Mouse (Mus musculus): ENCODE measurements around the gene Gcnt2. TPM values are rescaled to one million over a fixed set of nuclear protein-coding genes. Genes with fewer than 3 reads are reported as not detected.
"Not testable (repeated sequence)": the region's sequence is repeated elsewhere in the genome, so short reads cannot be mapped to it uniquely, and the experiment has no call there.

Gene Gcnt2
- polyA plus RNA-seq, 1 experiment from 2014 or later = 20.2 TPM

DNA sequence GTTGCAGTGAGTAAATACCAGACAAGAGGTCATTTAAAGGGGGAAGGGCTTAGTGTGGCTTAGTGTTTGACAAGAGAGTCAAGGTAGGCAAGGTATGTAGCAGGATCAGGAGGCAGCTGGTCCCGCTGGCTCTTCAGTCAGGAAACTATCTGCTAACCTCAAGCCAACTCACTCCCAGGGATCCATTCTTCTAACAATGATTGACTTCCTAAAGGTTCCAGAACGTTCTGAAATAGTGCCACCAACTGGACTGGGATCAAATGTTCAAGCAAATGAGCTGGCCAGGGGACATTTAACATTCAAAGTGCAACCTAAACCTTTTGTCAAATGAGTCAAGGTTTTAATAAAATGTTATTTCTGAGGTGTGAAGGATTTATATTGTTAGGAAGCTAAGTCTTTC is 119.8 kb downstream of the Gcnt2 start:
- 25% methylated on average over 2 of the region's 2 CpGs for WGBS

DNA sequence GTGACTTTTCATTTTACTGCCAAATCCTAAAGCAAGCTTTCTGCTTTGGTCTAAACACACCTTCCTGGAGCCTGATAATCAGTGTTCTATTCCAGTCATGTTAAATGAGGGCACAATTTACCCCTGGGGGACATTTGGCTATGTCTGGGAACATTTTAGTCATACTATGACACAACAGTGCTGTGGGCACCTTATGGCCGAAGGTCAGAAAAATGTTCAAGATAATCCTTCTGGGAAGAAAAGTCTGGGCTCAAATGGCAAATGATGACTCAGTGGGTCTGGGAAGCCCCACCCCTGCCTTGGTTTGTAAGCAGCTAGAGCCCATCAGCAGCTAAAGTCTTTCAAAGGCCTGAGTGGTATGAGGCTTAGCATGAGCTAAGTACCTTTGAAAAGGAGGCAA is 123.2 kb downstream of the Gcnt2 start:
- Histone ChIP-seq H3K9ac (ENCODE audit: low read depth, low read length) (no peak overlapping the region), H3K36me3 (ENCODE audit: control insufficient read depth, insufficient read depth) (no peaks in the 10 kb centered on the region), H3K27ac (ENCODE audit: low read depth, low read length) (no peak overlapping the region), H3K27me3 (replicated peaks; ENCODE audit: control insufficient read depth, insufficient read depth, low read length) (no peaks in the 10 kb centered on the region), H3K4me2 (replicated peaks; ENCODE audit: low read depth) (no peak overlapping the region), H3K4me1 (replicated peaks; ENCODE audit: control insufficient read depth, insufficient read depth, low read length) (no peaks in the 10 kb centered on the region), H3K9me3 (ENCODE audit: control insufficient read depth) (no peaks in the 10 kb centered on the region), H3K4me3 (ENCODE audit: low read depth, low read length) (no peak overlapping the region)
- 59% methylated on average over 1 of the region's 1 CpGs for WGBS
- ATAC-seq = no peak
- no peak for TF ChIP-seq CTCF (IDR thresholded peaks at IDR 0.05; ENCODE audit: low read depth)

More for the DNA sequence above, 119.8 kb downstream of the Gcnt2 start:
- no peak for ATAC-seq
- H3K36me3 ChIP-seq (ENCODE audit: control insufficient read depth, insufficient read depth) = no peaks in the 10 kb centered on the region
- no peak overlapping the region for H3K9ac ChIP-seq (ENCODE audit: low read depth, low read length)
- no peak overlapping the region for H3K4me2 ChIP-seq (replicated peaks; ENCODE audit: low read depth)
- no peaks in the 10 kb centered on the region for H3K9me3 ChIP-seq (ENCODE audit: control insufficient read depth)
- H3K4me1 ChIP-seq (replicated peaks; ENCODE audit: control insufficient read depth, insufficient read depth, low read length) = no peaks in the 10 kb centered on the region
- H3K4me3 ChIP-seq (ENCODE audit: low read depth, low read length) = no peak overlapping the region
- peak; percentile 63 for TF ChIP-seq CTCF (IDR thresholded peaks at IDR 0.05; ENCODE audit: low read depth)
- no peaks in the 10 kb centered on the region for H3K27me3 ChIP-seq (replicated peaks; ENCODE audit: control insufficient read depth, insufficient read depth, low read length)
- H3K27ac ChIP-seq (ENCODE audit: low read depth, low read length) = 0 out of 2 replicates have a peak overlapping the region, but pooled peaks have one; percentile 3

DNA sequence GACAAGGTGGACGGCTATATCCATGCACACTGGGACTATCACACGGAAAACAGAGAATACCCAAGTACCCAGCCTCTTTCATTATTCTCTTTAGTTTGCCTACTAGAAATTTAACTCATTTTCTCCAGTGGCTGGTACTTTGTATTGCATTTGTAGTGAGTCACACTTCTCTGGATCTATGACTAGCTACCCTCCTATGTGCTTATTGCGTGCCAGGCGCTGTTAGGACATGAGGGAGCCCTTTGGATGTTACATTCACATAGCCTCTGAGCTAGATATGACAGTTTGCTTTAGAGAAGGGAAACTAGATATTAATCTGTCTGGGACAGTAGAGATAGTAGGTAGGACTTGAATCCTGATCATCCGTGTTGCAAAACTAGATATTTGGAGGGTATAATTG is 126.5 kb downstream of the Gcnt2 start:
- H3K27ac ChIP-seq (ENCODE audit: low read depth, low read length) = no peak overlapping the region
- H3K27me3 ChIP-seq (replicated peaks; ENCODE audit: control insufficient read depth, insufficient read depth, low read length) = no peaks in the 10 kb centered on the region
- no peak overlapping the region for H3K4me2 ChIP-seq (replicated peaks; ENCODE audit: low read depth)
- no peaks in the 10 kb centered on the region for H3K36me3 ChIP-seq (ENCODE audit: control insufficient read depth, insufficient read depth)
- H3K9ac ChIP-seq (ENCODE audit: low read depth, low read length) = no peak overlapping the region
- H3K4me3 ChIP-seq (ENCODE audit: low read depth, low read length) = no peak overlapping the region
- no peak for ATAC-seq
- no peaks in the 10 kb centered on the region for H3K9me3 ChIP-seq (ENCODE audit: control insufficient read depth)
- no peaks in the 10 kb centered on the region for H3K4me1 ChIP-seq (replicated peaks; ENCODE audit: control insufficient read depth, insufficient read depth, low read length)
- no peak for TF ChIP-seq CTCF (IDR thresholded peaks at IDR 0.05; ENCODE audit: low read depth)
- 94% methylated on average over 5 of the region's 5 CpGs for WGBS

DNA sequence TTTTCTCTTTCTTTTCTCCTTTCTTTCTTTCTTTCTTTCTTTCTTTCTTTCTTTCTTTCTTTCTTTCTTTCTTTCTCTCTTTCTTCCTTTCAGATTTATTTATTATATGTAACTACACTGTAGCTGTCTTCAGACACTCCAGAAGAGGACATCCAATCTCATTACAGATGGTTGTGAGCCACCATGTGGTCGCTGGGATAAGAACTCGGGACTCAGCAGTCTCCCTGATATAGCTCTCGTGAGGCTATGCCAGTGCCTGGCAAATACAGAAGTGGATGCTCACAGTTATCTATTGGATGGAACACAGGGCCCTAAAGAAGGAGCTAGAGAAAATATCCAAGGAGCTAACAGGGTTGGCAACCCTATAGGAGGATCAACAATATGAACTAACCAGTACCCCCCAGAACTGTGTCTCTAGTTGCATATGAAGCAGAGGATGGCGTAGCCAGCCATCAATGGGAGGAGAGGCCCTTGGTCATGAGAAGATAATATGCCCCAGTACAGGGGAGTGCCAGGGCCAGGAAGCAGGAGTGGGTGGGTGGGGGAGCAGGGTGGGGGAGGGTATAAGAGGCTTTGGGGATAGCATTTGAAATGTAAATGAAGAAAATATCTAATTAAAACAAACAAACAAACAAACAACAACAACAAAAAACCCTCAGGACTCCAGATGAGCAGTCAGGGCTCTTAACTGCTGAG is 128.2 kb downstream of the Gcnt2 start:
- TF ChIP-seq CTCF (IDR thresholded peaks at IDR 0.05; ENCODE audit: low read depth) = peak; percentile 15; the same call in 1 of the 2 replicates
- not testable (repeated sequence) for H3K4me3 ChIP-seq (ENCODE audit: low read depth, low read length)
- WGBS = 65% methylated on average over 4 of the region's 4 CpGs

DNA sequence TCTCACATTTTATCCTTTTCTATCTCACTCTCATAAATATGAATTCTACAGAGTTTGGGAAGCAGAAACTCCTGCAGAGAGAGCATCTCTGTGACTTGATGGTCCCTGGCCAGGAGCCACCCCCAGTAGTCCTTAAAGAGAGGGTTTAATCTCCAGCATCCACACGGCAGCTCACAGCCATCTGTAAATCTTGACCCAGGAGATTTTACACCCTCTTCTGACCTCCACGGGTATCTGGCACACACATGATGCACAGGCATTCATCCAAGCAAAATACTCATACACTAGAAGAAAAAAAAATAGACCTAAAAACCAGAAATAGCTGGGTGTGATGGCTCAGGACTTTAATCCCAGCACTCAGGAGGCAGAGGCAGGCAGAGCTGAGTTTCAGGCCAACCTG is 128.9 kb downstream of the Gcnt2 start:
- Histone ChIP-seq H3K4me1 (replicated peaks; ENCODE audit: control insufficient read depth, insufficient read depth, low read length) (no peaks in the 10 kb centered on the region), H3K27me3 (replicated peaks; ENCODE audit: control insufficient read depth, insufficient read depth, low read length) (no peaks in the 10 kb centered on the region), H3K27ac (ENCODE audit: low read depth, low read length) (no peak overlapping the region), H3K36me3 (ENCODE audit: control insufficient read depth, insufficient read depth) (no peaks in the 10 kb centered on the region), H3K9ac (ENCODE audit: low read depth, low read length) (no peak overlapping the region), H3K9me3 (ENCODE audit: control insufficient read depth) (no peaks in the 10 kb centered on the region), H3K4me3 (ENCODE audit: low read depth, low read length) (no peak overlapping the region), H3K4me2 (replicated peaks; ENCODE audit: low read depth) (no peak overlapping the region)
- WGBS = 64% methylated on average over 2 of the region's 2 CpGs
- no peak for ATAC-seq
- TF ChIP-seq CTCF (IDR thresholded peaks at IDR 0.05; ENCODE audit: low read depth) = no peak

More for the DNA sequence above, 128.2 kb downstream of the Gcnt2 start:
- H3K36me3 ChIP-seq (ENCODE audit: control insufficient read depth, insufficient read depth); H3K9me3 ChIP-seq (ENCODE audit: control insufficient read depth); H3K4me2 ChIP-seq (replicated peaks; ENCODE audit: low read depth); H3K27me3 ChIP-seq (replicated peaks; ENCODE audit: control insufficient read depth, insufficient read depth, low read length); H3K27ac ChIP-seq (ENCODE audit: low read depth, low read length); H3K9ac ChIP-seq (ENCODE audit: low read depth, low read length); ATAC-seq; H3K4me1 ChIP-seq (replicated peaks; ENCODE audit: control insufficient read depth, insufficient read depth, low read length): not testable (repeated sequence)

DNA sequence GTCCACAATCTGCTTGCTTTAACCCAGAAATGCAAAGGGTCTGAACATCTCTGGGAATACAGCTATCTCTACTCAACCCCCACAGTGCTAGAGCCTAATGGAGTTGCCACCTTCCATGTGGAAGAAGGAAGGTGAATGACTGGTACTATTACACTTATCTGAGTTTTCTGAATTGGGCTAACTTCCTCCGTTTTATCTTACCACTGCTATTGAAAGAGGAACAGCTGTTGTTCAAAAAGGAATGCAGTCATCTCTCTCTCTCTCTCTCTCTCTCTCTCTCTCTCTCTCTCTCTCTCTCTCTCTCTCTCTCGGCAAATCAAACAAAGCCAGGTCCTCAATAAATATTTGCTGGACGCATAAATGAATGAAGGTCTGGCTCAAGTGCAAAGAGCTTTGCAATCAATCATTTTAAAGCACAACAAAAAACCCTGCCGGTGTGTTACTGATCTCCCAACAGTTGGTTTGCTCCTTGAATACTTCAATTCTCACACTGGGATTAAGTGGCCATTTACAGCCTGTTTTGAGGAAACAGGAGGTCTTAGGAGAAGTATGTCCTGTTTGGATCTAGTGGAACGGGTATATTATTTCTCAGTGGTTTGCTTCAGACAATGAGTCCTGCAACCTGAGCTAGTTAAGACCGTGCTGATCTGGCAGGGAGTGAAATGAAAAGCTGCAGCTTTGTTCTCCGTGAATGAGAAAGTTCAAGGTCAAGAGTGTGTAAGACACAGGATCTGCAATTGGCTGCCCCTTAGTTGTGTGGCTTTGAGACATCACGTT is 135.1 kb downstream of the Gcnt2 start:
- Histone ChIP-seq H3K36me3 (ENCODE audit: control insufficient read depth, insufficient read depth) (no peaks in the 10 kb centered on the region), H3K27ac (ENCODE audit: low read depth, low read length) (no peak overlapping the region), H3K4me3 (ENCODE audit: low read depth, low read length) (no peak overlapping the region), H3K9me3 (ENCODE audit: control insufficient read depth) (no peaks in the 10 kb centered on the region), H3K4me2 (replicated peaks; ENCODE audit: low read depth) (no peak overlapping the region; the same call in 1 of the 2 replicates), H3K9ac (ENCODE audit: low read depth, low read length) (no peak overlapping the region), H3K27me3 (replicated peaks; ENCODE audit: control insufficient read depth, insufficient read depth, low read length) (no peaks in the 10 kb centered on the region), H3K4me1 (replicated peaks; ENCODE audit: control insufficient read depth, insufficient read depth, low read length) (no peaks in the 10 kb centered on the region)
- WGBS = 6% methylated on average over 8 of the region's 8 CpGs
- no peak for ATAC-seq
- no peak for TF ChIP-seq CTCF (IDR thresholded peaks at IDR 0.05; ENCODE audit: low read depth)

DNA sequence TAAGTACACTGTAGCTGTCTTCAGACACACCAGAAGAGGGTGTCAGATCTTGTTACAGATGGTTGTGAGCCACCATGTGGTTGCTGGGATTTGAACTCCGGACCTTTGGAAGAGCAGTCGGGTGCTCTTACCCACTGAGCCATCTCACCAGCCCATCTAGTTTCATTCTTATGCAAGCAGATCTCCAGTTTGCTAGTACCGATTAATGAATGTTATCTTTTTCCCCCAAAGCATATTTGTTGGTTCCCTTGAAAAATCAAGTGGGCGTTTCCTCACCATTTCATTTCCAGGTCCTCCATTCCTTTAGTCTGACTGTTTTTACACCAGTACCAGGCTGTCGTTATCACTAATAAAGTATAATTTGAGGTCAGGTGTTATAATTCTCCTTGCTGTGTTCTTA is 139.0 kb downstream of the Gcnt2 start:
- ATAC-seq; H3K9me3 ChIP-seq (ENCODE audit: control insufficient read depth); H3K36me3 ChIP-seq (ENCODE audit: control insufficient read depth, insufficient read depth); H3K9ac ChIP-seq (ENCODE audit: low read depth, low read length); H3K4me1 ChIP-seq (replicated peaks; ENCODE audit: control insufficient read depth, insufficient read depth, low read length); H3K4me3 ChIP-seq (ENCODE audit: low read depth, low read length); H3K27ac ChIP-seq (ENCODE audit: low read depth, low read length); H3K27me3 ChIP-seq (replicated peaks; ENCODE audit: control insufficient read depth, insufficient read depth, low read length); H3K4me2 ChIP-seq (replicated peaks; ENCODE audit: low read depth): not testable (repeated sequence)
- 87% methylated on average over 5 of the region's 5 CpGs for WGBS
